Mouse (Mus musculus) MEL (cell line): ENCODE measurements around the gene Prx. TPM values are rescaled to one million over a fixed set of nuclear protein-coding genes. Genes with fewer than 3 reads are reported as not detected.

Experiments
- DNase-seq: peaks from one replicate; pipeline ENCODE4 v3.0.0; 2011; ENCODE audit warnings: low read depth, low spot score
- H3K27ac ChIP-seq: 2 replicates; pipeline ENCODE4 v1.5.1; 2012; ENCODE audit warnings: low read depth, mild to moderate bottlenecking, control low read depth, low read length, moderate library complexity; ENCODE audit not compliant: control insufficient read depth
- H3K27me3 ChIP-seq, 2 experiments: fragments of 150-350 bp in 1 of 2; sonication (generic) in 1 of 2; 2 replicates each; pipeline ENCODE4 v1.6.1; 2012; ENCODE audit warnings: low read length in 2 of 2, mild to moderate bottlenecking in 2 of 2, improper control_type of control experiment in 1 of 2, moderate library complexity in 1 of 2; ENCODE audit not compliant: insufficient read depth in 2 of 2, control insufficient read depth in 1 of 2
- H3K36me3 ChIP-seq, 2 experiments: 2 replicates each; pipeline ENCODE4 v1.6.1; 2012 to 2014; ENCODE audit warnings: low read length in 2 of 2, improper control_type of control experiment in 1 of 2, inconsistent platforms in 1 of 2, mild to moderate bottlenecking in 1 of 2; ENCODE audit not compliant: insufficient read depth in 2 of 2, control insufficient read depth in 1 of 2
- H3K4me1 ChIP-seq, 2 experiments: fragments of 150-350 bp in 1 of 2; sonication (generic) in 1 of 2; 2 replicates each; pipeline ENCODE4 v1.6.1; 2012; ENCODE audit warnings: low read length in 2 of 2, improper control_type of control experiment in 1 of 2, mild to moderate bottlenecking in 1 of 2; ENCODE audit not compliant: insufficient read depth in 2 of 2, control insufficient read depth in 1 of 2
- H3K4me3 ChIP-seq, 2 experiments: fragments of 150-350 bp in 1 of 2; sonication (generic) in 1 of 2; 2 replicates each; pipeline ENCODE4 v1.5.1; 2012; ENCODE audit warnings: low read depth in 2 of 2, low read length in 2 of 2, mild to moderate bottlenecking in 2 of 2, moderate library complexity in 2 of 2, control low read depth in 1 of 2, improper control_type of control experiment in 1 of 2; ENCODE audit not compliant: control insufficient read depth in 1 of 2, insufficient read depth in 1 of 2
- H3K79me2 ChIP-seq: 2 replicates; pipeline ENCODE4 v1.6.1; 2012; ENCODE audit warnings: mild to moderate bottlenecking, low read length, moderate library complexity; ENCODE audit not compliant: control insufficient read depth, poor library complexity, insufficient read depth
- H3K9ac ChIP-seq: 2 replicates; pipeline ENCODE4 v1.6.1; 2012; ENCODE audit warnings: low read depth, mild to moderate bottlenecking, control low read depth, low read length, moderate library complexity; ENCODE audit not compliant: control insufficient read depth, poor library complexity, severe bottlenecking
- H3K9me3 ChIP-seq: fragments of 150-350 bp; sonication (generic); replicated peaks from 2 replicates; pipeline ENCODE4 v1.6.1; 2012; ENCODE audit warnings: mild to moderate bottlenecking, low read length, improper control_type of control experiment, moderate library complexity; ENCODE audit not compliant: insufficient read depth
- BHLHE40 ChIP-seq: IDR thresholded peaks from 2 replicates; pipeline ENCODE4 v1.6.1; 2012; ENCODE audit warnings: low read depth, mild to moderate bottlenecking, inconsistent platforms, low read length, improper control_type of control experiment, borderline replicate concordance
- CHD1 ChIP-seq: IDR thresholded peaks from 2 replicates; pipeline ENCODE4 v1.6.1; 2012; ENCODE audit warnings: low read depth, mild to moderate bottlenecking, inconsistent platforms, low read length, improper control_type of control experiment
- CTCF ChIP-seq, 3 experiments: IDR thresholded peaks in 2 of 3; conservative IDR thresholded peaks in 1 of 3; 2 replicates each; pipeline ENCODE4 v1.5.1; 2011 to 2012; ENCODE audit warnings: low read length in 3 of 3, low read depth in 2 of 3, mild to moderate bottlenecking in 2 of 3, improper control_type of control experiment in 1 of 3, inconsistent platforms in 1 of 3, mixed read lengths in 1 of 3, moderate library complexity in 1 of 3; ENCODE audit not compliant: control insufficient read depth in 1 of 3, insufficient read depth in 1 of 3, poor library complexity in 1 of 3, severe bottlenecking in 1 of 3
- E2F4 ChIP-seq: IDR thresholded peaks from 2 replicates; pipeline ENCODE4 v1.6.1; 2011; ENCODE audit warnings: low read depth, low read length, improper control_type of control experiment, borderline replicate concordance
- ELF1 ChIP-seq: IDR thresholded peaks from 2 replicates; pipeline ENCODE4 v1.6.1; 2014; ENCODE audit warnings: low read depth, mild to moderate bottlenecking, inconsistent platforms, low read length, improper control_type of control experiment, moderate library complexity
- EP300 ChIP-seq, 2 experiments: IDR thresholded peaks; 2 replicates each; pipeline ENCODE4 v1.6.1; 2011; ENCODE audit warnings: improper control_type of control experiment in 2 of 2, low read length in 2 of 2, low read depth in 1 of 2, mild to moderate bottlenecking in 1 of 2
- KAT2A ChIP-seq: conservative IDR thresholded peaks from 2 replicates; pipeline ENCODE4 v1.6.1; 2012; ENCODE audit warnings: low read depth, low read length, improper control_type of control experiment, inconsistent platforms
- MAFK ChIP-seq: IDR thresholded peaks from 2 replicates; pipeline ENCODE4 v1.6.1; 2011; ENCODE audit warnings: low read depth, mild to moderate bottlenecking, low read length, improper control_type of control experiment, borderline replicate concordance
- MAX ChIP-seq: IDR thresholded peaks from 2 replicates; pipeline ENCODE4 v1.6.1; 2011; ENCODE audit warnings: low read length, improper control_type of control experiment
- MYB ChIP-seq: IDR thresholded peaks from 2 replicates; pipeline ENCODE4 v1.6.1; 2011; ENCODE audit warnings: mild to moderate bottlenecking, low read depth, low read length, improper control_type of control experiment
- NELFE ChIP-seq: IDR thresholded peaks from 2 replicates; pipeline ENCODE4 v1.6.1; 2011; ENCODE audit warnings: low read depth, low read length, improper control_type of control experiment
- NRF1 ChIP-seq: IDR thresholded peaks from 2 replicates; pipeline ENCODE4 v1.6.1; 2014; ENCODE audit warnings: low read depth, mild to moderate bottlenecking, inconsistent platforms, low read length, improper control_type of control experiment, moderate library complexity; ENCODE audit not compliant: poor library complexity, insufficient read depth, severe bottlenecking
- POLR2A ChIP-seq, 2 experiments: IDR thresholded peaks; 2 replicates each; pipeline ENCODE4 v1.6.1; 2011 to 2012; ENCODE audit warnings: low read length in 2 of 2, mild to moderate bottlenecking in 2 of 2, control low read depth in 1 of 2, improper control_type of control experiment in 1 of 2, low read depth in 1 of 2, moderate library complexity in 1 of 2; ENCODE audit not compliant: control insufficient read depth in 1 of 2, insufficient read depth in 1 of 2, poor library complexity in 1 of 2
- POLR2AphosphoS5 ChIP-seq: IDR thresholded peaks from 2 replicates; pipeline ENCODE4 v1.6.1; 2012; ENCODE audit warnings: low read depth, borderline replicate concordance, mild to moderate bottlenecking, inconsistent platforms, low read length, moderate library complexity, mixed read lengths
- RAD21 ChIP-seq: IDR thresholded peaks from 2 replicates; pipeline ENCODE4 v1.6.1; 2011; ENCODE audit warnings: mild to moderate bottlenecking, low read depth, low read length, improper control_type of control experiment
- RCOR1 ChIP-seq: IDR thresholded peaks from 2 replicates; pipeline ENCODE4 v1.6.1; 2012; ENCODE audit warnings: low read depth, mild to moderate bottlenecking, inconsistent platforms, low read length, improper control_type of control experiment
- SMC3 ChIP-seq: IDR thresholded peaks from 2 replicates; pipeline ENCODE4 v1.6.1; 2011; ENCODE audit warnings: low read depth, low read length, improper control_type of control experiment
- TBP ChIP-seq: IDR thresholded peaks from 2 replicates; pipeline ENCODE4 v1.8.0; 2011; ENCODE audit warnings: low read depth, low read length, improper control_type of control experiment
- USF1 ChIP-seq: IDR thresholded peaks from 2 replicates; pipeline ENCODE4 v1.6.1; 2014; ENCODE audit warnings: low read depth, mild to moderate bottlenecking, inconsistent platforms, low read length, improper control_type of control experiment, moderate library complexity
- ZKSCAN1 ChIP-seq: IDR thresholded peaks from 2 replicates; pipeline ENCODE4 v1.6.1; 2012; ENCODE audit warnings: low read depth, mild to moderate bottlenecking, inconsistent platforms, low read length, improper control_type of control experiment, moderate library complexity
- polyA plus RNA-seq, 2 experiments: library from polyadenylated mRNA; stranded (reverse) in 1 of 2; unstranded in 1 of 2; fragments of >175 nt in 1 of 2; fragments of >200 nt in 1 of 2; gene quantifications; 2 replicates each; pipeline versions ENCODE4 v1.2.1 to v1.2.4; 2012; ENCODE audit warnings: low replicate concordance in 2 of 2, low read depth in 1 of 2; ENCODE audit not compliant: insufficient read length in 2 of 2, insufficient read depth in 1 of 2, missing spikeins in 1 of 2
- total RNA-seq: library from RNA; depleted of rRNA; stranded (reverse); fragments of 300-350 nt; gene quantifications from 2 replicates; pipeline ENCODE4 v1.2.3, GENCODE M21; 2012

The Prx gene
- total and polyA plus RNA-seq, 3 experiments, result 0.39 to 1.4 TPM; not detected in 1

- TF ChIP-seq CHD1 (no peak), SMC3 (no peak), EP300 (IDR thresholded peaks at IDR 0.05; ENCODE audit: low read depth in 1 of 2, low read length in 2 of 2) (peak in 1 of 2 experiments; percentile 22; a peak in 1 of 4 replicates), MAX (peak; percentile 60), RCOR1 (no peak), E2F4 (peak; percentile 50; the same call in 1 of the 2 replicates), POLR2A (IDR thresholded peaks at IDR 0.05; ENCODE audit: control insufficient read depth in 1 of 2, insufficient read depth in 1 of 2, low read depth in 1 of 2, low read length in 2 of 2, poor library complexity in 1 of 2) (peak; percentile 86 to 98; a peak in 3 of 4 replicates), TBP (0 out of 2 replicates have a peak, but pooled peaks have one; percentile 49), POLR2AphosphoS5 (no peak), BHLHE40 (no peak), CTCF (IDR thresholded peaks at IDR 0.05 in 2 of 3, conservative IDR thresholded peaks at IDR 0.05 in 1 of 3; ENCODE audit: control insufficient read depth in 1 of 3, insufficient read depth in 1 of 3, low read depth in 2 of 3, low read length in 3 of 3, poor library complexity in 1 of 3, severe bottlenecking in 1 of 3) (no peak), KAT2A (no peak; the same call in 1 of the 2 replicates), USF1 (peak; percentile 96), MAFK (no peak), RAD21 (no peak), ZKSCAN1 (no peak), NRF1 (peak; percentile 90)
Observed at GRCm38 (mm10) chr7:27552931-27553513, 53.9 kb downstream of the Prx start, which contains the start of the genes Pld3 and 2310022A10Rik (continued).

- Histone ChIP-seq H3K27me3 (no peaks in the 10 kb centered on the region), H3K27ac (no peak overlapping the region), H3K9me3 (no peaks in the 10 kb centered on the region), H3K79me2 (no peaks in the 10 kb centered on the region), H3K9ac (no peak overlapping the region)
- DNase-seq, result no peak
- TF ChIP-seq MYB (no peak), ELF1 (no peak), CHD1 (no peak), EP300 (IDR thresholded peaks at IDR 0.05; ENCODE audit: low read depth in 1 of 2, low read length in 2 of 2) (no peak), NELFE (no peak)
- TF ChIP-seq, all 39 proteins: peak for 0
- no peak overlapping the region for H3K4me3 ChIP-seq
- no peaks in the 10 kb centered on the region for H3K4me1 ChIP-seq
- peaks cover 0 to 2% of the 10 kb centered on the region in 2 experiments; a peak in 2 of 4 replicates for H3K36me3 ChIP-seq
Observed at GRCm38 (mm10) chr7:27560291-27560887, 61.3 kb downstream of the Prx start.
